Mouse (Mus musculus) heart, postnatal 0 days (tissue): ENCODE measurements around the gene Tln2.

Experiments
- CTCF ChIP-seq: IDR thresholded peaks from 2 replicates; pipeline ENCODE4 v1.5.1; 2016; ENCODE audit warnings: antibody characterized with exemption, control low read depth, low read depth
- EP300 ChIP-seq: IDR thresholded peaks from 2 replicates; pipeline ENCODE4 v1.6.1; 2016; ENCODE audit warnings: antibody characterized with exemption, low read depth

DNA sequence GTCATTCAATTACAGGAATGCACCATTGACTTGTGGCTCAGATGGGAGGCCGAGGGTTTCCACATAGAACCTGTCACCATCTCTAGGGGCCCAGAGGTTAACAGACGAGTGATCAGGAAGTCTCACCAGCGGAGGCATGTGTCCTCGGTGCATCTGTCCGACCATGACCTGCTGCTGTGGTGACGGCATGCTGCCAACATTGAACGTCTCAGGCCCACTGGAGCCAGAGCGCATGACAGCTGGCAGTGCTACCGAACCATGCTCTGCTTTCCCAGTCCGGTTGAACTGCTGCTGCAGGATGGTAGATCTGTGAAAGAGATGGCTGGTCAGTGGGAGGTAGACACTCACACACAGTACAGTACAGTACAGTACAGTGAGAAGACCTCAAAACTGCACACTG lies 197.0 kb downstream of the Tln2 start:
- TF ChIP-seq CTCF = no peak
- no peak for TF ChIP-seq EP300
